Mouse (Mus musculus): Measurements from ENCODE around the gene Cytl1. TPM values are rescaled to one million over a fixed set of nuclear protein-coding genes. Genes with fewer than 3 reads are reported as not detected.

Gene Cytl1
- polyA plus RNA-seq, 1 experiment from 2014 or later: 5.8 TPM

GRCm38 (mm10) chr5:37784847-37785391, 49.6 kb downstream of the Cytl1 start:
- no peak for DNase-seq (ENCODE audit: low spot score)
- 68% methylated on average over 9 of the region's 9 CpGs for WGBS
- H3K36me3 ChIP-seq (ENCODE audit: insufficient read depth, low read length): no peaks in the 10 kb centered on the region

More at GRCm38 (mm10) chr5:37784847-37785391, 49.6 kb downstream of the Cytl1 start:
- no peaks in the 10 kb centered on the region for H3K27me3 ChIP-seq (replicated peaks; ENCODE audit: insufficient read depth, low read length)
- no peak overlapping the region for H3K9ac ChIP-seq (replicated peaks; ENCODE audit: low read depth)
- H3K4me2 ChIP-seq (replicated peaks; ENCODE audit: low read depth, low read length): no peak overlapping the region
- no peak overlapping the region for H3K27ac ChIP-seq (ENCODE audit: low read length)
- TF ChIP-seq CTCF (IDR thresholded peaks at IDR 0.05): no peak
- no peak for TF ChIP-seq EP300 (IDR thresholded peaks at IDR 0.05)
- no peak overlapping the region for H3K4me3 ChIP-seq (ENCODE audit: low read depth, low read length)
- no peaks in the 10 kb centered on the region for H3K4me1 ChIP-seq (ENCODE audit: insufficient read depth, low read depth, low read length)
- ATAC-seq: no peak
- no peaks in the 10 kb centered on the region for H3K9me3 ChIP-seq (ENCODE audit: low read length)

Other genes with a start within 250 kb of the Cytl1 start
- gene Stk32b, start 18.3 kb upstream of the Cytl1 start, polyA plus RNA-seq (2015; fragmentation: Nextera tagmentation; extraction: Ambion mirVana): 0.05 TPM in 1 of 2 replicates, not detected in the other
- 2.2 and 3.4 TPM in 2 replicates for gene Msx1, start 89.1 kb downstream of the Cytl1 start, polyA plus RNA-seq (2015; fragmentation: Nextera tagmentation; extraction: Ambion mirVana)